Mouse (Mus musculus): ENCODE results near the gene Rab19.
"Not testable (repeated sequence)": the region's sequence is repeated elsewhere in the genome, so short reads cannot be mapped to it uniquely, and the experiment has no call there.

Rab19 gene

DNA sequence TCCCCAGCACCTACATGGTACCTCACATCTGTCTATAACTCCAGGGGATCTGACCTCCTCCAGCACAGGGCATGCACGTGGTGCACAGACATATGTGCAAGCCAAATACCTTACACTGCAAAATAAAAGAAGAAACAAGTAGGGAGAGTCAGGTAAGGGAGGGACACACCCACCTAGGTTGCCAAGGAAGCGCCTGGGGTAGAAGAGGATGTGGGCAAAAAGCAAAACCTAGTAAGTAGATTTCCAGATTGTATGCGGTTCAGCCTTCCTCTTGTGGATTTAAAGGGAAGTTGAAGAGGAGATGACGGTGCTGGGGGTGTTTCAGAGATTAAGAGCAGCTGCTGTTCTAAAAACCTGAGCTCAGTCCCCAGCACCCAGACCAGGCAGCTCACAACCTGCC lies 1.8 kb upstream of the Rab19 start:
- in situ Hi-C loops (cut with MboI, MseI): no loop called here

DNA sequence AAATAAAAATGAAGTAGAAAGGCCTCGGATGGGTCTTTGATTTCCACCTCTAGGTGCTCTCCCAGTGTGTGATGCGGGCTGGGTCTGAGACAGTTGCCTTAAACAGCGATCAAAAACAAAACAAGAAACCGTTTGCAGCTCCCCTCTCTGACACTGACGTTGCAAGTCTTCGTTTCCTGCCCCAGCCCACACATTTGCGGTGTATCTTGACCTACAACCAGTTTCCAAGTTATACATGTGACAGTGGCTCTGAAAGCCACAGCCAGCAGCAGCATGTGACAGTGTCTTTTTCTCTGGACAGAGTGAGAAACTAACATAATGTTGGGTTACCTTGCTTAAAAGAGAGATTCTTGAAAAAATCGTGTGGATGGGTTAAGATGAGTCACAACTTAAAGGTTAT lies 1.2 kb upstream of the Rab19 start:
- in situ Hi-C loops (cut with MboI, MseI): no loop called here

DNA sequence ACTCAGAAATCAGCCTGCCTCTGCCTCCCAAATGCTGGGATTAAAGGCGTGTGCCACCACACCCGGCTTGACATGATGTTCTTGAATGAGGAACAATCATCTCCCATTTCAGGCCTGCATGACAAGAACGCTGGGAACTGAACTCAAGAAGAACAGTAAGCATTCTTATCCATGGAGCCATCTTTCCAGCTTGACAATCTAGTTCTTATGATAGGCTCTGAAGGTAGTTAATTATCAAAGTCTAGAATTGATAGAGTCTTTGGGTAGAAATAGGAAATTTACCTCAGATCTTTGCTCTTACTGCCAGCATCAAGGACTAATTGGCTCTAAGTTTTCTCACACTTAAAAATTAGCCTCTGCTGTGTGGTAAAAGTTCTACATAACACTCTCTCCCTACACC lies 699 bp upstream of the Rab19 start:
- in situ Hi-C loops (cut with MboI, MseI): no loop called here

DNA sequence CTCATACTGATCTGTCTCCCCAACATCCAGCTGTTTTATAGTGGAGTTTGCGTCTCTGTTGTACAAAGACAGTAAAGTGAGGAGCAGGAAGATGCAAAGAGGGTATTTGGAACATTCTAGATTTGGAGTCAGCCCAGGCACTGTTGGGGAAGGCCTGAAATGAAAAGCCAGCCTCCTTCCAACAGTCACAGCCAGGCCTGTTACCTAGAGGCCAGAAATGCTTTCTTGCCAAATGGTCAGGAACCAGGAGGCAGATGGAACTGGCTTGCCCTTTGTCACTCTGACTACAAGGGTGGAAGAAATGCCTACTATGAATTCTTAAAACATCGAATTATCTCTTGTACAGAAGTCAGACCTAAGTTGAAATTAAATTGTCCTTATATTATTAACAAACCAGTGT lies 9.0 kb downstream of the Rab19 start:
- in situ Hi-C loops (cut with MboI, MseI): no loop called here

- in situ Hi-C loops (cut with MboI, MseI): no loop called here
These were observed 14.5 kb downstream of the Rab19 start for GRCm38 (mm10) chr6:39395471-39395870.

- in situ Hi-C loops (cut with MboI, MseI): no loop called here
These were observed 14.9 kb downstream of the Rab19 start for GRCm38 (mm10) chr6:39395916-39396315.

GRCm38 (mm10) chr6:39397046-39397445 lies 16.1 kb downstream of the Rab19 start:
- in situ Hi-C loops (cut with MboI, MseI): no loop called here

- in situ Hi-C loops (cut with MboI, MseI): no loop called here
These were observed 17.4 kb downstream of the Rab19 start for GRCm38 (mm10) chr6:39398342-39398741.

- in situ Hi-C loops (cut with MboI, MseI): no loop called here
These were observed 19.4 kb downstream of the Rab19 start for GRCm38 (mm10) chr6:39400343-39400742.

- in situ Hi-C loops (cut with MboI, MseI): no loop called here
These were observed 22.2 kb downstream of the Rab19 start for GRCm38 (mm10) chr6:39403136-39403535.

GRCm38 (mm10) chr6:39406480-39406879 lies 25.5 kb downstream of the Rab19 start:
- in situ Hi-C loops (cut with MboI, MseI): no loop called here

- in situ Hi-C loops (cut with MboI, MseI): no loop called here
These were observed 33.1 kb downstream of the Rab19 start for GRCm38 (mm10) chr6:39414106-39414505.

GRCm38 (mm10) chr6:39415762-39416161 lies 34.8 kb downstream of the Rab19 start:
- in situ Hi-C loops (cut with MboI, MseI): no loop called here

- in situ Hi-C loops (cut with MboI, MseI): not testable (repeated sequence)
These were observed 35.7 kb downstream of the Rab19 start for GRCm38 (mm10) chr6:39416654-39417053.

DNA sequence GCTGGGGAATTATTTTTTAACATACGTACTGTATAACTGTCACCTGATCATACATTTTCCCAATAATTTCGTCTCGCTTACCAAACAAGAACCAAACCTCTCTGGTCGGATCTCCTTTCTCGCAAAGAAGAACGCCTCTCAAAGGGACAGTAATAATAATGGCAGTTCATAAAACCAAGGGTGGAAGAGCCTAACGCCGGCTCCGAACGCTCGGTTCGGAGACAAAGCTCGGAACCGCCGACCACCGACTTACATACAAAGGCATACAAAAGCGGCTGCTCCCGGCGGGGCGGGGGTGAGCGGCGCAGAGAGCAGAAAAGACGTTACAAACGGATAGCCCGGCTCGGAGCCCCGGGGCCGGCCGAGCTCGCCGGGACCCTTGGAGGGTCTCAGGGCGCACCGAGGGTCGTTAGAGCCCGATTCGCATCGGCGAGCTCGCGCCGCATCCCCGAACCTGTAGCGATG lies 38.4 kb downstream of the Rab19 start:
- in situ Hi-C loops (cut with MboI, MseI): no loop called here

DNA sequence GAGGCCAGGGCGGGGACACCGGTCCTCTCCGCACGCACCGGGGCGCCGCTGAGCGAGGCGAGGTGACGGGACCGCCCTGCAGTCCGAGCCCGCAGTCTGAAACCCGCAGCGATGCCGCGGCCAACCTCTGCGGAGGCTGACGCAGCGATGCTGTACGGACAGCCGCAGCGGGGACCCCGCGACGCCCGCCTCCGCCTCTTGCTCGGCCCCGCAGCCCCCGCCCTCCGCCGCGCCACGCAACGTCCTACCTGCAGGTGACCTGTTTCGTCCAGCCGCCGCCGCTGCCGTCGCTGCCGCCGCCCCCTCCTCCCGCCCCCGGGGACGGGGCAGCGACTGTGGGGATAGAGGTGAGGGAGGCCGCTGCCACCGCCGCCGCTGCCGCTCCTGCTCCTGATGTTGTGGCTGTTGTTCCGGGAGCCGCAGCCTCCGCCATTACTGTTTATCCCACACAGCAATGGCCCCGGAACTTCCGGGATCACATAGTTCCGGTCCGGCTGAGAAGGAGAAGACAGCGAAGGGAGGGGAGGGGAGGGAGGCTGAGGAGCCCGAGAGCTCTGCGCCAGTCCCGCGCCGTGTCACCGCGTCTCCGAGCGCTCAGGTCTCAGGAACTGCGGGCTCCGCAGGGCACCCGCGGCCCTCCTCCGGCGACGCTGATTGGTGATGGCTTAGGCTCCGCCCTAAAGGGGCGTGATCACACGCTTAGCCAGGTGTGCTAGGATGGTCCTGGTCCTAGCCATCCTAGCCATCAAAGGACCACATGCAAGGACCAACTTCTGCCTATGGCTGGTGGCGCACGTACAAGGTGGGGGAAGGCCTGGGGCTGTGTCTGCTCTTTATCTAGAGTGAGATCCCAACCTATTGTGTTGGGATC lies 39.1 kb downstream of the Rab19 start, which contains the start of gene Mkrn1:
Gene Mkrn1, minus strand, starts transcription at position 612 of the 871 bp plus-strand sequence.
- in situ Hi-C loops (cut with MboI, MseI): no loop called here

GRCm38 (mm10) chr6:39420867-39421266 lies 39.9 kb downstream of the Rab19 start:
- in situ Hi-C loops (cut with MboI, MseI): no loop called here

DNA sequence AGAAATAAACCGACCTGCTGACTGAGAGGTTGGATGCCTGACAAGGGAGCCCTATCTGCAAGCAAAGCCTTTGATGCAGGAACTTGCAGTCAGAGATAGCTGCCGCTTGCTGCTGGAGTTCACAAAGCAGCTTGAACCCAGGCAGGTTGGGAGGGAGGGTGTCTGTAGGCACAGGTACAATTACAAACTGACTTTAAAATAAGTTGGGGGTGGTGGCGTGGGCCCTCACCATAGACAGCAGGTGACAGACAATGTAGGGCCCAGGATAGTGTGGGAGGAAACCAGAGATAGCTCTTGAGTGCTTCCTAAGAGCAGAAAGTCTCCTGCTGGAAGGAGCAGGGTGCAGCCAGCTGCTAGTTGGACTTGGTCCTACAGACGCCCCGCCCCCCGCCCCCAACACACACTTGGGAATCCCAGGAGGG lies 42.2 kb downstream of the Rab19 start:
- in situ Hi-C loops (cut with MboI, MseI): no loop called here

- in situ Hi-C loops (cut with MboI, MseI): no loop called here
These were observed 42.7 kb downstream of the Rab19 start for GRCm38 (mm10) chr6:39423686-39424085.

DNA sequence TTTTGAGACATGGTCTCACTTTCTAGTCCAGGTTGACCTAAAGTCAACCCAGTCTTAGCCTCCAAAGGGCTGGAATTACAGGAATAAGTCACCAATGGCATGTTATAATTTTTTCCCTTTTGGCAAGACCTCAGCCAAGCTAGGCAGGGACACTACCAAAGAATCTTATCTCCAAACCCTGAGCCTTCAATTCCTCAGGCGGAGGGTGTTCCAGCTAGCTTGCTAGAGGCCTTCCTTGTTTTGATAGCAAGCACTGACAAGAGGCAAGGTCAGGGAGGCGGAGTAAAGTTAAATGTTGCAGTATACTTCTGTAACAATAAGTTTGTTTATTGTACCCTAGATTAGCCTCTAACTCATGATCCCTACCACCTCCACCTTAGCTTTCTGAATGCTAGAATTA lies 44.2 kb downstream of the Rab19 start:
- in situ Hi-C loops (cut with MboI, MseI): no loop called here

DNA sequence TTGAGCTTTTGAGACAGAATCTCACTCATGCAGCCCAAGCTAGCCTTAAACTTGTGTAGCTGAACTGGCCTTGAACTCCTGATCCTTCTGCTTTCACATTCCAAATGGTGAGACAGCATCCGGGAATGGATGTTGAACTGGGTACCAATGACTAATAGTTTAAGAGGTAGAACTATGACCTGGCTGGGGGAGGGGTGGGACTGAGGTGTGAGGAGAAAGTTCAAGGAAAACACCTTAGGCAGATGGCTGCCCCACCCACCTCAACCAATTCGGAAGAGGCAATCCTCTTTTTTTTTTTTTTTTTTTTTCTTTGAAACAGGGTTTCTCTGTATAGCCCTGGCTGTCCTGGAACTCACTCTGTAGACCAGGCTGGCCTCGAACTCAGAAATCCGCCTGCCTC lies 45.8 kb downstream of the Rab19 start:
- in situ Hi-C loops (cut with MboI, MseI): no loop called here

DNA sequence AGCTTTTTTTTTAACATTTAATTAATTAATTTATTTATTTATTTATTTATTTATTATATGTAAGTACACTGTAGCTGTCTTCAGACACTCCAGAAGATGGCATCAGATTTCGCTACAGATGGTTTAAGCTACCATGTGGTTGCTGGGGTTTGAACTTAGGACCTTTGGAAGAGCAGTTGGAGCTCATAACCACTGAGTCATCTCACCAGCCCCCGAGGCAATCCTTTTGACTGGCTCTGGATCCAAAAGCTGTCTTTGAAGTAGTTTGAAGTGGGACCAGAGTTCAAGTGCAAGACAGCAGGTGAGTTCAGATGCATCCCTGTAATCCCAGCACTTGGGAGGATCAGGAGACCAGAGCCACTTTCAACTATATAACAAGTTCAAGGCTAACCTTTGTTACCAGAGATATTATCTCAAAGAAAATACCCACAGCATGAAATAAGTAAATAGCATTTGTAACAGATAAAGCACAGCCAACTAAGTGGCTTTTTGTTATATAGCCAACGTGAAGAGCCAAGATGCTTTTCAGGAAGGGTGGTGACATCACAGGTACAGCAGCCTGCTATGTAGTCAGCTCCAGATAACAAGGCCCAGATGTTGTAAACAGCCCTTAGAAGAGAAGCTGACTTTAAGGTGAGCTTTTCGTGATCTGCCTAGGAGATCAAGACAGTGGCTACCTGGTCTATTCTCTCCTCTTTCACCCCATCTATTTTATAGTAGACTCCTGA lies 46.5 kb downstream of the Rab19 start:
- in situ Hi-C loops (cut with MboI, MseI): no loop called here

Data from T-helper 2 cell (primary cell).